Mouse (Mus musculus) CH12.LX (cell line): ENCODE results near the gene Arhgap4.

Experiments
- BHLHE40 ChIP-seq: IDR thresholded peaks from 2 replicates; pipeline ENCODE4 v1.6.1; 2011; ENCODE audit warnings: mild to moderate bottlenecking, low read depth, low read length, improper control_type of control experiment
- CTCF ChIP-seq, 2 experiments: IDR thresholded peaks in 1 of 2; conservative IDR thresholded peaks in 1 of 2; 2 replicates each; pipeline ENCODE4 v1.5.1; 2011 to 2012; ENCODE audit warnings: low read depth in 2 of 2, low read length in 2 of 2, improper control_type of control experiment in 1 of 2, inconsistent platforms in 1 of 2, mild to moderate bottlenecking in 1 of 2, moderate library complexity in 1 of 2
- EP300 ChIP-seq: IDR thresholded peaks from 2 replicates; pipeline ENCODE4 v1.6.1; 2011; ENCODE audit warnings: low read length, improper control_type of control experiment
- ETS1 ChIP-seq: conservative IDR thresholded peaks from 2 replicates; pipeline ENCODE4 v1.6.1; 2012; ENCODE audit warnings: low read depth, mild to moderate bottlenecking, inconsistent platforms, low read length, improper control_type of control experiment, moderate library complexity
- JUN ChIP-seq: IDR thresholded peaks from 2 replicates; pipeline ENCODE4 v1.6.1; 2011; ENCODE audit warnings: low read depth, mild to moderate bottlenecking, low read length, improper control_type of control experiment, moderate library complexity; ENCODE audit not compliant: insufficient read depth
- MAX ChIP-seq: IDR thresholded peaks from 2 replicates; pipeline ENCODE4 v1.6.1; 2011; ENCODE audit warnings: low read length, improper control_type of control experiment
- MEF2A ChIP-seq: IDR thresholded peaks from 2 replicates; pipeline ENCODE4 v1.6.1; 2014; ENCODE audit warnings: low read depth, mild to moderate bottlenecking, inconsistent platforms, low read length, improper control_type of control experiment, borderline replicate concordance
- MXI1 ChIP-seq: IDR thresholded peaks from 2 replicates; pipeline ENCODE4 v1.6.1; 2011; ENCODE audit warnings: mild to moderate bottlenecking, low read depth, low read length, improper control_type of control experiment
- MYC ChIP-seq: IDR thresholded peaks from 2 replicates; pipeline ENCODE4 v1.6.1; 2011; ENCODE audit warnings: low read depth, mild to moderate bottlenecking, improper control_type of control experiment, low read length
- POLR2A ChIP-seq: IDR thresholded peaks from 2 replicates; pipeline ENCODE4 v1.6.1; 2011; ENCODE audit warnings: low read depth, mild to moderate bottlenecking, improper control_type of control experiment, low read length
- SIN3A ChIP-seq: IDR thresholded peaks from 2 replicates; pipeline ENCODE4 v1.6.1; 2012; ENCODE audit warnings: low read length, improper control_type of control experiment, inconsistent platforms
- SMC3 ChIP-seq: IDR thresholded peaks from 2 replicates; pipeline ENCODE4 v1.6.1; 2011; ENCODE audit warnings: low read depth, low read length, improper control_type of control experiment
- ZC3H11A ChIP-seq: IDR thresholded peaks from 2 replicates; pipeline ENCODE4 v1.6.1; 2012; ENCODE audit warnings: low read depth, mild to moderate bottlenecking, inconsistent platforms, low read length, improper control_type of control experiment
- ZKSCAN1 ChIP-seq: IDR thresholded peaks from 2 replicates; pipeline ENCODE4 v1.6.1; 2012; ENCODE audit warnings: low read depth, inconsistent platforms, low read length, improper control_type of control experiment, borderline replicate concordance

DNA sequence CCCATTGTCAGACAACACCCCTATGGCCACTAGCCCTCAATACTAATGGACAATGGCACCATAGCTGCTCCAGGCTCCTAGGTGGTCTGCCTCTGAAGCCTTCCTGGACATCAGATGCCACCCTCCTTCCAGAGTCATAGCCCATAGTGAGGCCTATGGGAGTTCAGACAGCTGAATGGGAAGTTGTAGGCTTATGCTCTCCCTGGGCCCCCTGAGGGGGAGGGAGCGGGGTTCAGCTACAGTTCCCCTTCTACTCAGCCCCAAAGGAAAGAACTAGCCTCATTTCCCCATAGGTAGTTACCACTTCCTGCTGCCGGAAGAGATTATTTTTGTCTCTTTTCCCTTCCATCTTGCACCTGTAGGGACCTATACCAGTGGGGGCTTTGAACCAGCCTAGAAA, 10.1 kb downstream of the Arhgap4 start:
- TF ChIP-seq ETS1 = no peak
- no peak for TF ChIP-seq JUN
- no peak for TF ChIP-seq CTCF (conservative IDR thresholded peaks at IDR 0.05 in 1 of 2, IDR thresholded peaks at IDR 0.05 in 1 of 2; ENCODE audit: low read depth in 2 of 2, low read length in 2 of 2)
- no peak for TF ChIP-seq MYC
- no peak for TF ChIP-seq SMC3
- no peak for TF ChIP-seq BHLHE40
- no peak for TF ChIP-seq POLR2A
- TF ChIP-seq EP300 = peak; percentile 51; the same call in 1 of the 2 replicates
- TF ChIP-seq MXI1 = no peak
- TF ChIP-seq ZKSCAN1 = no peak
- 0 out of 2 replicates have a peak, but pooled peaks have one; percentile 59 for TF ChIP-seq MEF2A
- TF ChIP-seq ZC3H11A = no peak
- no peak for TF ChIP-seq SIN3A
- TF ChIP-seq MAX = no peak
